Mouse (Mus musculus) bone marrow macrophage, adult 2 months (primary cell): ENCODE data around the gene Frmd4a.

ENCODE experiments used
- CTCF ChIP-seq: IDR thresholded peaks from 2 replicates; pipeline ENCODE4 v1.5.1; 2012; ENCODE audit warnings: low read depth, mild to moderate bottlenecking, low read length, moderate library complexity
- POLR2A ChIP-seq: IDR thresholded peaks from 2 replicates; pipeline ENCODE4 v1.6.1; 2012; ENCODE audit warnings: mild to moderate bottlenecking, low read depth, low read length, borderline replicate concordance

GRCm38 (mm10) chr2:4542629-4543416 lies 525.3 kb downstream of the Frmd4a start:
- TF ChIP-seq CTCF (no peak), POLR2A (no peak)
